Mouse (Mus musculus): ENCODE measurements around the gene Dgkz. TPM values are rescaled to one million over a fixed set of nuclear protein-coding genes. Genes with fewer than 3 reads are reported as not detected.

Gene Dgkz
- total RNA-seq, 1 experiment, result 47.0 TPM

DNA sequence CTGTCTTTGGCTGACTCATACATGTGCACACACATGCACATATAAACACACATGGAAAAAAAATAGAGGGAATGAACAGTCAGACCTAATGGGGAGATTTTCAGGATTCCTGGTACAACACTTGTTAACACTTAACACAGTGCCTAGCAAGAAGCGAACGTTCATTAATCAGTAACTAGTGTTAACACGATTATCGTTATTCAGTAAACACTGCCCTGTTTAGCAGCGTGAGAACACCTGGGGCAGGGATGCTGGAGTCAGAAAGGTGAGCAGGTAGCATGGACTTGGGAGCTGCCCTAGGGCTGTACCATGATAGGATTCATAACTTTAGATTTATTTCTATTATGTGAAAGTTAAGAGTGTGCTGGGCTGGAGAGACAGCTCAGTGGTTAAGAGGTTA is 20.3 kb upstream of the Dgkz start:
- Histone ChIP-seq H3K4me3 (ENCODE audit: insufficient read depth in 1 of 2, low read depth in 1 of 2, low read length in 2 of 2, poor library complexity in 1 of 2, severe bottlenecking in 1 of 2) (no peak overlapping the region), H3K27ac (ENCODE audit: insufficient read depth, low read depth, low read length, poor library complexity, severe bottlenecking) (no peak overlapping the region), H3K9me3 (ENCODE audit: control insufficient read depth, insufficient read depth, low read depth, low read length) (no peaks in the 10 kb centered on the region), H3K36me3 (ENCODE audit: control insufficient read depth, insufficient read depth, low read length, poor library complexity, severe bottlenecking) (no peaks in the 10 kb centered on the region), H3K9ac (ENCODE audit: insufficient read depth, low read depth, low read length, poor library complexity, severe bottlenecking) (no peak overlapping the region), H3K4me1 (ENCODE audit: control insufficient read depth in 2 of 2, insufficient read depth in 2 of 2, low read length in 2 of 2, poor library complexity in 1 of 2) (peaks cover 0 to 2% of the 10 kb centered on the region in 2 experiments; a peak in 1 of 4 replicates)
- no peak for DNase-seq (ENCODE audit: low read depth, low spot score)
- TF ChIP-seq ZNF384 (IDR thresholded peaks at IDR 0.05; ENCODE audit: low read depth, low read length) (no peak), HCFC1 (IDR thresholded peaks at IDR 0.05; ENCODE audit: borderline replicate concordance, insufficient read depth, low read length) (no peak), CHD2 (IDR thresholded peaks at IDR 0.05; ENCODE audit: low read depth, low read length) (no peak), ZC3H11A (IDR thresholded peaks at IDR 0.05; ENCODE audit: borderline replicate concordance, low read depth, low read length) (no peak), MAFK (IDR thresholded peaks at IDR 0.05; ENCODE audit: insufficient read depth, low read depth, low read length) (no peak)
- in situ Hi-C loops (cut with MboI; ENCODE audit: low sequenced_read_pairs in 2 of 2, unreplicated experiment in 2 of 2), result loop anchor here in 1 of 2 experiments (25.0 kb wide), 1 partner anchor 341 kb away; no protein-coding TSS in a partner anchor

DNA sequence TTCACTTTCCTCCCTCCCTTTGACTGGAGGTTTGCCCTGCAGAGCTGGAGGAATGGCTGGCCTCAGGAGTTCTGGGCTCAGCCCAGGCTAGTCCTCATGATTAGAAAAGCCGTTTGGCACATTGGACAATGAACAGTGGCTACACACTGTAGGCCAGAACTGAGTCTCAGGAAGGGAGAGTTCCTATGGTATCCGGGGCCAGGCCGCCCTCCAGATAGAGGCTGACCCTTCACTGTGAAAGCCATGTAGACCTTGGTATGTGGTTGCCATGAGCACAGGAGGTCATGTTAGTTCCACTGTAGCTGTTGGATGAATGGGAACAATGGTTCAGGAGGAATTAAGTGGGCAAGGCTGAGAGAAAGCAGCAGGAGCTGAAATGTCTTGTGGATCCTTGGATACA is 17.7 kb upstream of the Dgkz start:
- no peak for DNase-seq (ENCODE audit: low read depth, low spot score)
- Histone ChIP-seq H3K9me3 (ENCODE audit: control insufficient read depth, insufficient read depth, low read depth, low read length) (no peaks in the 10 kb centered on the region), H3K4me3 (ENCODE audit: insufficient read depth in 1 of 2, low read depth in 1 of 2, low read length in 2 of 2, poor library complexity in 1 of 2, severe bottlenecking in 1 of 2) (no peak overlapping the region), H3K27ac (ENCODE audit: insufficient read depth, low read depth, low read length, poor library complexity, severe bottlenecking) (no peak overlapping the region), H3K4me1 (ENCODE audit: control insufficient read depth in 2 of 2, insufficient read depth in 2 of 2, low read length in 2 of 2, poor library complexity in 1 of 2) (peaks cover 0 to 2% of the 10 kb centered on the region in 2 experiments; a peak in 1 of 4 replicates), H3K36me3 (ENCODE audit: control insufficient read depth, insufficient read depth, low read length, poor library complexity, severe bottlenecking) (no peaks in the 10 kb centered on the region; the same call in 1 of the 2 replicates), H3K9ac (ENCODE audit: insufficient read depth, low read depth, low read length, poor library complexity, severe bottlenecking) (no peak overlapping the region)
- in situ Hi-C loops (cut with MboI; ENCODE audit: low sequenced_read_pairs in 2 of 2, unreplicated experiment in 2 of 2), result loop anchor here in 1 of 2 experiments (25.0 kb wide), 1 partner anchor 344 kb away; no protein-coding TSS in a partner anchor
- TF ChIP-seq HCFC1 (IDR thresholded peaks at IDR 0.05; ENCODE audit: borderline replicate concordance, insufficient read depth, low read length) (no peak), MAFK (IDR thresholded peaks at IDR 0.05; ENCODE audit: insufficient read depth, low read depth, low read length) (no peak), ZC3H11A (IDR thresholded peaks at IDR 0.05; ENCODE audit: borderline replicate concordance, low read depth, low read length) (no peak), ZNF384 (IDR thresholded peaks at IDR 0.05; ENCODE audit: low read depth, low read length) (no peak), CHD2 (IDR thresholded peaks at IDR 0.05; ENCODE audit: low read depth, low read length) (no peak)

DNA sequence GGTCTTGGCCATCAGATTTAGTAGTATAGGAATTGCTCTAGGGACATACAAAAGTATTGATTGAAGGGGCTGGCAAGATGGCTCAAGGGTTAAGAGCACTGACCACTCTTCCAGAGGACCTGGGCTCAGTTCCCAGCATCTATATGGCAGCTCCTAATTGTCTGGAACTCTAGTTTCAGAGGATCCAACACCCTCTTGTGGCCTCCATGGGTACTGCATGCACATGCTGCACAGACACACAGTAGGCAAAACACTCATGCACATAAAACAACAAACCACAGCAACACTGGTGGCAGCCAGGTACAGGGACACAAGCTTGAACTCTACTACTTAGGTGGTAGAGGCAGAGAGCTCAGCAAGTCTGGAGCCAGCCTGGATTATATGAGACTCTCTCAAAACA is 14.1 kb upstream of the Dgkz start:
- no peak overlapping the region for H3K9ac ChIP-seq (ENCODE audit: insufficient read depth, low read depth, low read length, poor library complexity, severe bottlenecking)
- in situ Hi-C loops (cut with MboI; ENCODE audit: low sequenced_read_pairs in 2 of 2, unreplicated experiment in 2 of 2), result loop anchor here in 1 of 2 experiments (25.0 kb wide), 1 partner anchor 348 kb away; no protein-coding TSS in a partner anchor
- no peaks in the 10 kb centered on the region; the same call in 1 of the 2 replicates for H3K36me3 ChIP-seq (ENCODE audit: control insufficient read depth, insufficient read depth, low read length, poor library complexity, severe bottlenecking)
- H3K9me3 ChIP-seq (ENCODE audit: control insufficient read depth, insufficient read depth, low read depth, low read length), result no peaks in the 10 kb centered on the region
- peaks cover 2 to 9% of the 10 kb centered on the region in 2 experiments; a peak in 2 of 4 replicates for H3K4me1 ChIP-seq (ENCODE audit: control insufficient read depth in 2 of 2, insufficient read depth in 2 of 2, low read length in 2 of 2, poor library complexity in 1 of 2)
- H3K4me3 ChIP-seq (ENCODE audit: insufficient read depth in 1 of 2, low read depth in 1 of 2, low read length in 2 of 2, poor library complexity in 1 of 2, severe bottlenecking in 1 of 2), result no peak overlapping the region
- TF ChIP-seq ZNF384 (IDR thresholded peaks at IDR 0.05; ENCODE audit: low read depth, low read length) (no peak), ZC3H11A (IDR thresholded peaks at IDR 0.05; ENCODE audit: borderline replicate concordance, low read depth, low read length) (no peak), CHD2 (IDR thresholded peaks at IDR 0.05; ENCODE audit: low read depth, low read length) (no peak), HCFC1 (IDR thresholded peaks at IDR 0.05; ENCODE audit: borderline replicate concordance, insufficient read depth, low read length) (no peak), MAFK (IDR thresholded peaks at IDR 0.05; ENCODE audit: insufficient read depth, low read depth, low read length) (no peak)
- H3K27ac ChIP-seq (ENCODE audit: insufficient read depth, low read depth, low read length, poor library complexity, severe bottlenecking), result no peak overlapping the region
- peak; percentile 59 for DNase-seq (ENCODE audit: low read depth, low spot score)

DNA sequence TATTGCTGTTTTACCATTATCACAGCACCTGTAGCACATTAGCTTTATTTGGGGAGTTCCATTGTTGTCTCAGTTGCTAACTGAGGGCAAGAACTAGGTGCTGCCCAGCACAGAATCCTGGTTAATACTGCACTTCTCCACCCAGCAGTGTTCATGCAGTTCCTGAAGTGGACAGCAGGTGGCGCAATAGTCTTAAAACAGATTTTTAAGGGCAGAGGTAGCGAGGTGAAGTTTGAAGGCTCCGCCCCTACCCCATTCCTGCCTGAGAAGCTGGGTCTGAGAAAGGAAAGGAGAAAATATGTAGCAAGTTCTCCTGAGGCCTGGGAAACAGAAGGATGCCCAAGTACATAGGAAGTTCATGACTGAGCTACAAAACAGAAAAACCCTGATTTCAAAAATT is 11.9 kb upstream of the Dgkz start:
- DNase-seq (ENCODE audit: low read depth, low spot score), result peak; percentile 85
- no peaks in the 10 kb centered on the region for H3K9me3 ChIP-seq (ENCODE audit: control insufficient read depth, insufficient read depth, low read depth, low read length)
- no peak overlapping the region; the same call in 1 of the 2 replicates for H3K9ac ChIP-seq (ENCODE audit: insufficient read depth, low read depth, low read length, poor library complexity, severe bottlenecking)
- H3K27ac ChIP-seq (ENCODE audit: insufficient read depth, low read depth, low read length, poor library complexity, severe bottlenecking), result no peak overlapping the region
- H3K4me1 ChIP-seq (ENCODE audit: control insufficient read depth in 2 of 2, insufficient read depth in 2 of 2, low read length in 2 of 2, poor library complexity in 1 of 2), result peaks cover 2 to 13% of the 10 kb centered on the region in 2 experiments; a peak in 3 of 4 replicates
- peaks cover 7% of the 10 kb centered on the region; the same call in 1 of the 2 replicates for H3K36me3 ChIP-seq (ENCODE audit: control insufficient read depth, insufficient read depth, low read length, poor library complexity, severe bottlenecking)
- peak; percentile 80 for TF ChIP-seq ZC3H11A (IDR thresholded peaks at IDR 0.05; ENCODE audit: borderline replicate concordance, low read depth, low read length)
- no peak for TF ChIP-seq CHD2 (IDR thresholded peaks at IDR 0.05; ENCODE audit: low read depth, low read length)
- no peak for TF ChIP-seq ZNF384 (IDR thresholded peaks at IDR 0.05; ENCODE audit: low read depth, low read length)
- no peak overlapping the region for H3K4me3 ChIP-seq (ENCODE audit: insufficient read depth in 1 of 2, low read depth in 1 of 2, low read length in 2 of 2, poor library complexity in 1 of 2, severe bottlenecking in 1 of 2)
- in situ Hi-C loops (cut with MboI; ENCODE audit: low sequenced_read_pairs in 2 of 2, unreplicated experiment in 2 of 2), result loop anchor here in 1 of 2 experiments (25.0 kb wide), 1 partner anchor 350 kb away; no protein-coding TSS in a partner anchor

All from ES-E14 (cell line).